ENCODE assay signal across 25 mouse cellular contexts in the genomic region with DNA sequence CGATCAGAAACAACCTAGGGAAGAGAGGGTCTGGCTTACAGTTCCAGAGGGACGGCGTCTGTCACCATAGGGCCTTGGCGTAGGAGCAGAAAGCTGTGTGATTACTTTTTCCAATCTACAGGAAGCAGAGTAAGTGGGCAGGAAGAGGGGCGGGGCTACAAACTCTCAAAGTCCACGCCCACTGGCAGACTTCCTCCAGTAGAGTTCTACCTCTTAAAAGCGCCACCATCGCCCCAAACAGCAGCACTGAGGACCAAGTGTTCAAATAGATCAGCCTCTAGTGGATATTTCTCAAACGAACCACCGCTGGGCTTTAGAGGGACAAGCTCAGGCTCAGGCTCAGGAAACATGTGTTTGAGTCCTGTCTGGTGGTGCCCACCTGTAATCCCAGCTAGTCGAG.
"Had no signal": no experiment of that assay in that cellular context is flagged by ENCODE, and none has a peak within 500 bp of the region (broad histone marks: within the 10 kb centered on the region; RNA-seq: fewer than 3 reads in every experiment).

No protein-coding gene starts in this region.

- H3K4me2 ChIP-seq: heart, embryonic 11.5 days; heart, embryonic 13.5 days; heart, embryonic 15.5 days; hindbrain, embryonic 13.5 days; hindbrain, embryonic 15.5 days; kidney, embryonic 15.5 days; limb, embryonic 12.5 days; liver, embryonic 11.5 days had no signal

- DNase-seq: gastrocnemius, postnatal 14 days; gastrocnemius, postnatal 36 days; heart, adult 11 months; heart, adult 2 months; heart, postnatal 14 days; heart, postnatal 36 days; kidney, adult 11 months; kidney, adult 2 months; kidney, adult 9 months; kidney, postnatal 14 days; kidney, postnatal 36 days; layer of hippocampus, adult 9-11 months; layer of hippocampus, postnatal 36 days; liver had no signal

- H3K27me3 ChIP-seq: heart, embryonic 13.5 days; heart, embryonic 15.5 days; hindbrain, embryonic 13.5 days; hindbrain, embryonic 15.5 days; limb, embryonic 12.5 days had no signal

- H3K36me3 ChIP-seq: heart, embryonic 13.5 days; heart, embryonic 15.5 days; hindbrain, embryonic 13.5 days; hindbrain, embryonic 15.5 days; kidney, embryonic 15.5 days; limb, embryonic 10.5 days; limb, embryonic 12.5 days had no signal

- H3K27ac ChIP-seq: heart, adult 2 months; heart, embryonic 13.5 days; heart, embryonic 15.5 days; hindbrain, embryonic 13.5 days; hindbrain, embryonic 15.5 days; hindbrain, postnatal 0 days; kidney, embryonic 15.5 days; kidney, postnatal 0 days; limb, embryonic 10.5 days; limb, embryonic 12.5 days had no signal

- H3K9ac ChIP-seq: heart, embryonic 13.5 days; heart, embryonic 15.5 days; hindbrain, embryonic 13.5 days; hindbrain, embryonic 15.5 days; kidney, embryonic 15.5 days; limb, embryonic 12.5 days had no signal

- H3K4me1 ChIP-seq: heart, embryonic 13.5 days; heart, embryonic 15.5 days; hindbrain, embryonic 13.5 days; hindbrain, embryonic 15.5 days; kidney, embryonic 15.5 days had no signal

- H3K9me3 ChIP-seq: heart, embryonic 13.5 days; heart, embryonic 15.5 days; hindbrain, embryonic 13.5 days; hindbrain, embryonic 15.5 days; kidney, embryonic 15.5 days; limb, embryonic 10.5 days; limb, embryonic 12.5 days had no signal

- H3K4me3 ChIP-seq: heart, adult 2 months; heart, embryonic 13.5 days; heart, embryonic 15.5 days; hindbrain, embryonic 13.5 days; hindbrain, embryonic 15.5 days; kidney, embryonic 15.5 days; limb, embryonic 10.5 days; limb, embryonic 12.5 days had no signal
